Mouse (Mus musculus) ES-E14 (cell line): Measurements from ENCODE around the gene Gm47985. TPM values are rescaled to one million over a fixed set of nuclear protein-coding genes. Genes with fewer than 3 reads are reported as not detected.
"Not testable (repeated sequence)": the region's sequence is repeated elsewhere in the genome, so short reads cannot be mapped to it uniquely, and the experiment has no call there.

Experiments used
- DNase-seq: peaks from one replicate; pipeline ENCODE4 v3.0.0-alpha.2; 2013; ENCODE audit warnings: low read depth, low spot score
- H3K27ac ChIP-seq: 2 replicates; pipeline ENCODE4 v1.5.1; 2012; ENCODE audit warnings: low read depth, mild to moderate bottlenecking, low read length, moderate library complexity, mixed read lengths; ENCODE audit not compliant: poor library complexity, insufficient read depth, severe bottlenecking
- H3K36me3 ChIP-seq: 2 replicates; pipeline ENCODE4 v1.6.1; 2012; ENCODE audit warnings: mild to moderate bottlenecking, low read length, moderate library complexity, mixed read lengths; ENCODE audit not compliant: control insufficient read depth, poor library complexity, insufficient read depth, severe bottlenecking
- H3K4me1 ChIP-seq, 2 experiments: fragments of 150-350 bp in 1 of 2; sonication (generic) in 1 of 2; 2 replicates each; pipeline ENCODE4 v1.6.1; 2012; ENCODE audit warnings: low read length in 2 of 2, mild to moderate bottlenecking in 1 of 2, mixed read lengths in 1 of 2; ENCODE audit not compliant: control insufficient read depth in 2 of 2, insufficient read depth in 2 of 2, poor library complexity in 1 of 2
- H3K4me3 ChIP-seq, 2 experiments: fragments of 150-350 bp in 1 of 2; sonication (generic) in 1 of 2; 2 replicates each; pipeline ENCODE4 v1.5.1; 2012; ENCODE audit warnings: low read length in 2 of 2, low read depth in 1 of 2, mild to moderate bottlenecking in 1 of 2, mixed read lengths in 1 of 2; ENCODE audit not compliant: insufficient read depth in 1 of 2, poor library complexity in 1 of 2, severe bottlenecking in 1 of 2
- H3K9ac ChIP-seq: 2 replicates; pipeline ENCODE4 v1.6.1; 2012; ENCODE audit warnings: low read depth, mild to moderate bottlenecking, low read length, mixed read lengths; ENCODE audit not compliant: poor library complexity, insufficient read depth, severe bottlenecking
- H3K9me3 ChIP-seq: fragments of 150-350 bp; sonication (generic); 2 replicates; pipeline ENCODE4 v1.6.1; 2012; ENCODE audit warnings: low read depth, mild to moderate bottlenecking, low read length; ENCODE audit not compliant: control insufficient read depth, insufficient read depth
- CHD2 ChIP-seq: IDR thresholded peaks from 2 replicates; pipeline ENCODE4 v1.6.1; 2014; ENCODE audit warnings: mild to moderate bottlenecking, low read depth, low read length, inconsistent platforms
- HCFC1 ChIP-seq: IDR thresholded peaks from 2 replicates; pipeline ENCODE4 v1.6.1; 2012; ENCODE audit warnings: low read length, inconsistent platforms, borderline replicate concordance; ENCODE audit not compliant: insufficient read depth
- MAFK ChIP-seq: IDR thresholded peaks from 2 replicates; pipeline ENCODE4 v1.6.1; 2014; ENCODE audit warnings: mild to moderate bottlenecking, low read depth, low read length, inconsistent platforms; ENCODE audit not compliant: insufficient read depth
- ZC3H11A ChIP-seq: IDR thresholded peaks from 2 replicates; pipeline ENCODE4 v1.6.1; 2012; ENCODE audit warnings: low read depth, mild to moderate bottlenecking, inconsistent platforms, low read length, borderline replicate concordance
- ZNF384 ChIP-seq: IDR thresholded peaks from 2 replicates; pipeline ENCODE4 v1.6.1; 2012; ENCODE audit warnings: low read depth, low read length, inconsistent platforms
- in situ Hi-C, 2 experiments: fragments of 600-800 bp; cut with MboI; formaldehyde crosslinking; loops; one replicate each; pipeline ENCODE4 v1.15.1; 2025; ENCODE audit warnings: low sequenced_read_pairs in 2 of 2, inconsistent platforms in 1 of 2; ENCODE audit not compliant: unreplicated experiment in 2 of 2
- total RNA-seq: library from RNA; depleted of rRNA; stranded (reverse); fragments of 300-350 nt; gene quantifications from 2 replicates; pipeline ENCODE4 v1.2.3, GENCODE M21; 2012; rRNA removed

The Gm47985 gene
- 0.37 TPM in 1 of 2 replicates, not detected in the other for total RNA-seq

DNA sequence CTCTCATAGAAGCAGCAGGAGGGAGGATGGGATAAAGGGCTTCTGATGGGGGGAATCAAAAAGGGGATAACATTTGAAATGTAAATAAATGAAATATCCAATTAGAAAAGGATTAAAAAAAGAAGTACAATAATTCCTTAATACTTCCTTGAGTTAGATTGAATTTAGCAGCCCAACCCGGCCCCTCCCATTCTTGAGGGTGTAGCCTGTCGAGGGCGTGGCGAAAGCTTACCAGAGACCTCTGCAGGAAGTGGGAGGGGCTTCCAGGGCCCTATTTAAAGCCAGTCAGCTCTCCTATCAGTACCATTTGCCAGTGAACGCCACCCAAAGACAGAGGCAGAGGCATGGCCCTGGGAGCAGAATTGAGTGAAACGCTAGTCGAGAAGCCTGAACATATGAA is at the start of gene Gm47985:
Gm47985 (plus strand) TSS at position 272 of the 400 bp plus-strand sequence.
- H3K9me3 ChIP-seq, DNase-seq, H3K27ac ChIP-seq, H3K4me1 ChIP-seq, H3K4me3 ChIP-seq, in situ Hi-C loops, H3K9ac ChIP-seq, H3K36me3 ChIP-seq: not testable (repeated sequence)

DNA sequence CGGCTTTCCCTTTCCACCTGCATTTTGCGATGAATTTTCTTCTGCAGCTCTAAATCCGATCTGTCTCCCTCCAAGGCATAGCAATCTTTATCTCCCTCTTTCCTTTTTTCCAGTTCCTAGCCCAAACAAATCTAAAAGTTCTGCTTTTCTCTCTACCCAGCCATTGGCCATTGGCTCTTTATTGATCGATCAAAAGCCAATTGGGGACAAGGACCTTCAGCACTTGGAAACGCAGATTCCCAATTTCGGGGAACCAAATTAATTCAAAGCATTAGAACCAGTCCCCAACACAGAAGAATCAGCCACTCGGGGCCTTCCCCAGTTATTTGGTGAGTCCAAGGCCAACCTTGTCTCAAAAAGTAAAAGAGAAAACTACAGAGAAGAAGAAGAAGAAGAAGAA is 49.7 kb upstream of the Gm47985 start:
- no peaks in the 10 kb centered on the region for H3K9me3 ChIP-seq
- no peak for TF ChIP-seq ZNF384
- no peaks in the 10 kb centered on the region for H3K36me3 ChIP-seq
- H3K9ac ChIP-seq: no peak overlapping the region
- no peak overlapping the region for H3K27ac ChIP-seq
- no peak for DNase-seq
- H3K4me1 ChIP-seq: no peaks in the 10 kb centered on the region
- H3K4me3 ChIP-seq: no peak overlapping the region
- in situ Hi-C loops: no loop called here

DNA sequence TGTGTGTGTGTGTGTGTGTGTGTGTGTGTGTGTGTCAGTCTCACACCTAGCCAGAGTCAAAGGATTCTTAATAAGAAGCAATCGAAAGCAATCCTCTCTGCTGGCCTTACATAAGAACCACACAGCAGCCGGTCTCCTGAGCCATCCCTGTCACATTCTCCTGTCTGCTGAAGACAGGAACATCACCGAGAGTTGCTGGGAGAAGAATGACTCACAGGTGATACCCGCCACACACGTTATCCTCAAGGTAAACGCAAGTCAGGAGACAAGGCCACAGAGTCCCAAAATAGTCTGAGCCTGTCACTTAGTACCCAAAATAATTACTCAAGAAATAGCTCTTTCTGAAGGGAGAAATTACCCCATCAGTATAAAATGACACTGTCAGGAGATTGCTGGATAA is 43.9 kb upstream of the Gm47985 start:
- H3K36me3 ChIP-seq: no peaks in the 10 kb centered on the region
- no peak overlapping the region for H3K4me3 ChIP-seq
- H3K9me3 ChIP-seq: no peaks in the 10 kb centered on the region
- no peak for DNase-seq
- H3K4me1 ChIP-seq: no peaks in the 10 kb centered on the region
- H3K9ac ChIP-seq: no peak overlapping the region
- TF ChIP-seq HCFC1 (no peak), ZC3H11A (no peak), MAFK (no peak), CHD2 (no peak), ZNF384 (no peak)
- H3K27ac ChIP-seq: no peak overlapping the region
- in situ Hi-C loops: no loop called here

DNA sequence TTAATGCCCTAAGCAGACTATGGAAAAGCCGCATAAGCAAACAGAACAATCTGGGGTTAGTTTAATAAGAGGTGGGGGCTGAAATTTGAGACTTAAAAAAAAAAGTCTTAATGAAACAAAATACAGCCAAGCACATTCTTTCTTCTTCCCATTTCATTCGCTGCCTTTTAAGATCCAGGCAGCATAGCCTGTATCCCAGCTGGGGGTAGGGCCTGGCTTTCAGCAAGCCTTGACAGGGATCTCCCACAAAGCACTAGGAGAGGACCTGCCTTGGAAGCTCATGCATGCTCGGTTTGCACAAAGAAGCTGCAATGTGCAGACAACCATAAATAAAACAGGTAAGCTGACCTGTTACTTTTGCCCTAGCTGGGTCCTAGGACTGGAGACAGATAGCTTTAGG is 41.4 kb upstream of the Gm47985 start:
- H3K9ac ChIP-seq: no peak overlapping the region
- in situ Hi-C loops: no loop called here

DNA sequence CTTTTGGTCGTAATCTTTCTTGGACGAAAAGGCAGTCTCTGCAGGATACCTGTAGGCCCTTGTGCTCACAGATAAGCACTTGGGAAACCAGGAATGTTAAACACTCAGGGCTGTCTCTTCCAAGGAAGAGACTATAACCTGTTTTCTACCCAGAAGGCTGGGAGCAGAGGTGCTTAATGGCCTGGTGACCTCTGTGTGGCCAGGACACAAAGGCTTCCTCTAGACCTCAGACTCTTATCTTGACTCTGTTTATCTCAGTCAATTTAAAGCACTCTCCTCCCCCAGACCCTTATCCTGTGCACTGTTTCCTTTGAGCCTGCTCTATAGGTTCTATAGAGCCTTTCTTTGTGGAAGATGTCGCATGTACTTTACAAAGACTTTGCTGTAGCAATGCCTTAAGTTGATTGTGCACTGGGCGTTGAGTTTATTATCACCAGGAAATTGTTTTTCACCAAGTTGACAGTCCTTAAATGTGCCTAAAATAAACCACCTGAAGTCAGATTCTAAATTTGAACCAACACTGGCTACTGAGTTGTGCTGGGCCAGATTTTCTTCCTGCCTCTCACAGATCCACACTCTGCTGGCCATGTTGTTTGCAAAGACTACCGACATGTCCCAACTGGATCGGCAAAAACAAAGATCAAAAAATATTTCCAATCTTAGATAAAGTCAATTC is 37.7 kb upstream of the Gm47985 start:
- Histone ChIP-seq H3K9me3 (no peaks in the 10 kb centered on the region), H3K4me1 (no peaks in the 10 kb centered on the region), H3K9ac (no peak overlapping the region), H3K27ac (no peak overlapping the region), H3K4me3 (no peak overlapping the region), H3K36me3 (no peaks in the 10 kb centered on the region)
- DNase-seq: no peak
- no peak for TF ChIP-seq HCFC1
- no peak for TF ChIP-seq MAFK
- no peak for TF ChIP-seq ZC3H11A
- no peak for TF ChIP-seq CHD2
- no peak for TF ChIP-seq ZNF384
- in situ Hi-C loops: no loop called here

More for the DNA sequence above, 41.4 kb upstream of the Gm47985 start:
- Histone ChIP-seq H3K9me3 (no peaks in the 10 kb centered on the region), H3K27ac (no peak overlapping the region), H3K36me3 (no peaks in the 10 kb centered on the region), H3K4me3 (no peak overlapping the region), H3K4me1 (no peaks in the 10 kb centered on the region)
- no peak for TF ChIP-seq HCFC1
- TF ChIP-seq CHD2: no peak
- TF ChIP-seq ZC3H11A: no peak
- TF ChIP-seq MAFK: no peak
- no peak for TF ChIP-seq ZNF384
- DNase-seq: no peak
